Mouse (Mus musculus) thymus, postnatal 4 days (tissue): ENCODE results near the gene Cwc25.

Experiments used
- DNase-seq: peaks from one replicate; pipeline ENCODE4 v3.0.0; 2021

Cwc25 gene

DNA sequence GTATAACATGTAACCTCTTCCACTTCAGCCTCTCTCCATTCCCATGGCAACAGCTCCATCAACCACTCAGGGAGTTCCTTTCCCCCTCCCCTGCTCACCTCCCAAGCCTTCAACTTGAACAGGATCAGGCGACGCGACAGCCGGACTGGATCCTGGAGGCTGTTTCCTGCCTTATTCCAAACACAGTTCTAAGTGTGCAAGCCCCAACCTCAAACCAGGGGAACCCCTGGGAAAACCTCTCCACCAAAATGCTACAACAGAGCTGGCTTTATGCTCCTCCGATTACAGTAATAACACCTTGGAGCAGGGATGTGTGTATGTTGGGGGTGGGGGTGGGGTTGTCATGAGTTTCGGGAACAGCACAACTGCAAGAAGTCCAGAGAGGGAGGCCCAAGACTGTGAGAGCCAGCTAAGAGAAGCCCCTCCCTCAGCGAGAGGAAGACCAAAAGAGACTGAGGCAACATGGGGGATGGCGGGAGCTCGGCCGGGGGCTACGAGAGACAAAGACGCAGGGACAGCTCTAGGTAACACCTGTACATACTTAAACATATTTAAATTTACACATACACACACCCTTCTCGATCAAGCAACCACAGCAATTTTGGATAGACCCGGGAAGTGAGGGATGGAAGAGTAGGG, 68.3 kb downstream of the Cwc25 start:
- no peak for DNase-seq

DNA sequence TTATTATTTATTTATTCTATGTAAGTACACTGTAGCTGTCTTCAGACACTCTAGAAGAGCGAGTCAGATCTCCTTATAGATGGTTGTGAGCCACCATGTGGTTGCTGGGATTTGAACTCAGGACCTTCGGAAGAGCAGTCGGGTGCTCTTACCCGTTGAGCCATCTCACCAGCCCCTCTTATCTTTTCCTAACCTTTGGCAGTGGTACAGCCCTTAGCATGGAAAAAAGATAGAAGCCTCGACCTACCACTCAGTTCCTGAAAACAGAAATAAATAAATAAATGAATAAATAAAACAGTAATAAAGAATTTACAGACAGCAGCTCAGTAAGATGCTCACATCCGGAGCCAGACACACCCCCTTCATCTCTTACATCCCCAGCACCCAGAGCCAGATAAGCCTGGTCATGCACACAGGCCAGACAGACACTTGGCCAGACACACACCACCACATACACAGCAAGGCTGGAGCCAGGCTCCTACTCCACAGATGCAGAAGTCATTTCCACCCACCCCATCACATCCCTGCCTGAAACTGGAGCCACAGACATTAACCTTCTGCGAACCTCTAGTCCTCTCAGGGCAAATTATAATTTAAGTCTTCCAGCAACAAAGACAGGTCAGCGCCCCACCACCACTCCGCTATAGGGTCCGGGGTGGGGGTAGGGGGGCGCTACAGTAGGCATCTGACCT, 69.0 kb downstream of the Cwc25 start:
- DNase-seq, result no peak

DNA sequence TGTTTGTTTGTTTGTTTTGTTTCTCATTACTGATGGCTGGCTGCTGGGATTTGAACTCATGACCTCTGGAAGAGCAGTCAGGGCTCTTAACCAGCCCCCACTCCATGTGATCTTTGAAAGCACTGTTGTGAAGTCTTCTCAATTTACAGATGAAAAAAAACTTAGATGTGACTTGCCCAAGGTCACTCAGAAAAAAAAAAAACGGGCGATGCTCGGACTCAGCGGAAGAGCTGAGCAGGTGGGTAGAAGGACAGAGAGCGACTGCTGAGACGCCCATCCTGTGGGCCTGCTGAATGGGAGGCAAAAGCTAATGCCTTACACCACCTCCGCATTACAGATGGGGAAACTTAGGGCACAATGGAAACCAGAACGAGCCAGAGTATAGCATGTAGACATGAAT, 69.7 kb downstream of the Cwc25 start:
- no peak for DNase-seq

DNA sequence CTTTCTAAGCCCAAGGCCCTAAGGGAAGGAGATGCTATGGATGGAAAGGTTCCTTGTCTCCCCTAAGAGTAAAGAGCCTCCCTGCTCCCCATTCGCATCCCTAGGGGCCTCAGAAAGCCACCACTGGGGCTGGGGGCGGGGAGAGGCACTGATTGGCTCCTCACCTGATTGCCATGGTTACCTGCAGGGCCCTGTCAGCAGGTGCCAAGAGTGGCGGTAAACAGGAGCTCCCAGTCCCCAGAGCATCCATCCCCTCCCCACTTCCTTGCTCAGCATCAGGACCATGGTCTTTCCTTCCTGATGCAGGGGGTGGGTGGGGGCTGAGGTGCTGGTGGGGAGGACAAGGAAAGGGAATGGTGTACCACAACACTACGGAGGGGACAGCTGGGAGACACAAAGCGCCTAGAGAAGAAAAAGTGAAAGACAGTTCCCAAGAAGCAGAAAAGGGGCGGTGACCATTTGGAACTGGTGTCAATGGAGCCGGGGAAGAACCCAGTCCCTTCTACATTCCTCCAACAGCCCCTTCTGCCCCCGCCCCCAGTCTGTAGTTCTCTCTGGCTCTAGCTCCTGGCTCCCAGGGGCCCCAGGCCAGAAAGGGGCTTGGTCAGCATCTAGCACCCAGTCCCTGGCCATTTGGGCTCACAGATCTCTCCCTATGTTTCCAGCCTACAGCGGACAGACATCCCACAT, 70.5 kb downstream of the Cwc25 start:
- DNase-seq, result no peak
